Mouse (Mus musculus) heart, postnatal 36 days (tissue): ENCODE data around the gene Mchr1. TPM values are rescaled to one million over a fixed set of nuclear protein-coding genes. Genes with fewer than 3 reads are reported as not detected.

Source experiments
- DNase-seq, 2 experiments: peaks; one replicate each; pipeline ENCODE4 v3.0.0; 2021 to 2022
- intact Hi-C: fragments of 180-260 bp; cut with DNase I; formaldehyde crosslinking; loops from one replicate; pipeline ENCODE4 v1.15.1; 2025
- total RNA-seq, 2 experiments: library from RNA; stranded (reverse); gene quantifications; 2 replicates each; pipeline ENCODE4 v1.2.3; 2021

The Mchr1 gene
- total RNA-seq, 2 experiments from 2014 or later = not detected

DNA sequence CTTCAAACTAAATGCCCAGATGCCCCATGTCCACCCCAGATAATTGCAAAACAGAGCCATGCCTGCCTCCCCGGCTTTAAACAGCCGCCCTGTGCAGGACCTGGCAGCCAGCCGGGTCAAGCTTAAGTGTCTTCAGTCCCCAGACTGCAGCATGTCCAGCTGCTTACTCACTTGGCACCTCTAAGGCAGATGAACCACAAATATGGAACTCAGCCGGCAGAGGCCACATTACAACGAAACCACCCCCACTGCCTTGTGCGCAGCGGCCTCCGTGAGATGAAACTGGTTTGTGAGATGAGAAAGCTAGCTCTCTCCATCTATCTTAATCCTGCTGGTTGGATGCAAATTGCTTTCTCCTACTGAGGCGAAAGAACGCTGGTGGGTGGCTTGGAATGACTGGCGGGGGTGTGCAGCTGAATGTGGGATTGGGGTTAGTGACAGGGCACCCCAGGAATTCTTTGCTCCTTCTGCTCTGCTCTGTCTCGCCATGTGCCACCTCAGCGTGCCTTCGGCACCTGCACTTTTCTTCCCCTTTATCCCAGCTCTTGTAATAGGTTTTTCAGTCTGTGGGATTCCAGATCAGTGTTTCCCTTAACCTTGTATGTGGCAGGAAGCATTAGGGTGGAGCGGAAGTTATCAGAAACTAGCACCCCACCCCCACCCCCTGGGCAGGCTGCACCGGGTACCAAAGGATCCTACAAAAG is 29.2 kb downstream of the Mchr1 start:
- DNase-seq = peak; percentile 34 to 36
- intact Hi-C loops = no loop called here

DNA sequence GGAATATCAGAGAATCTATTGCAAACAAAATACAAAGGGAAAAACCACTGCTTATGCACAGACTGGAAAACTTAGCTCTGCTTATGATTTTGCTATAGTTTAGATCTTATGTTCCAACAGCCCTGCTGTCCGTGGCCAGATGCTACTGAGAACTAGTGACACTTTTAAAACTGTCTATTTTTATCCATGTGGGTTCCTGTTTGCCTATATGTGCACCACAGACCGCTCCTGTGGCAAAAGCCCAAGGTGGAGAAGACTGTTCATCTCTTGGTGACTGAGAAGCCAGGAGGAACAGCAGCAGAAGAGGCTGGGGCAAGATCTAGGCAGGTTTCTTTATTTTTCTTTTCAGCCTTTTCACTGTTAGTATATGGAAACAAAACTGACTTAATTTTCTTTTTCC is 32.1 kb downstream of the Mchr1 start:
- DNase-seq = no peak
- intact Hi-C loops = no loop called here

DNA sequence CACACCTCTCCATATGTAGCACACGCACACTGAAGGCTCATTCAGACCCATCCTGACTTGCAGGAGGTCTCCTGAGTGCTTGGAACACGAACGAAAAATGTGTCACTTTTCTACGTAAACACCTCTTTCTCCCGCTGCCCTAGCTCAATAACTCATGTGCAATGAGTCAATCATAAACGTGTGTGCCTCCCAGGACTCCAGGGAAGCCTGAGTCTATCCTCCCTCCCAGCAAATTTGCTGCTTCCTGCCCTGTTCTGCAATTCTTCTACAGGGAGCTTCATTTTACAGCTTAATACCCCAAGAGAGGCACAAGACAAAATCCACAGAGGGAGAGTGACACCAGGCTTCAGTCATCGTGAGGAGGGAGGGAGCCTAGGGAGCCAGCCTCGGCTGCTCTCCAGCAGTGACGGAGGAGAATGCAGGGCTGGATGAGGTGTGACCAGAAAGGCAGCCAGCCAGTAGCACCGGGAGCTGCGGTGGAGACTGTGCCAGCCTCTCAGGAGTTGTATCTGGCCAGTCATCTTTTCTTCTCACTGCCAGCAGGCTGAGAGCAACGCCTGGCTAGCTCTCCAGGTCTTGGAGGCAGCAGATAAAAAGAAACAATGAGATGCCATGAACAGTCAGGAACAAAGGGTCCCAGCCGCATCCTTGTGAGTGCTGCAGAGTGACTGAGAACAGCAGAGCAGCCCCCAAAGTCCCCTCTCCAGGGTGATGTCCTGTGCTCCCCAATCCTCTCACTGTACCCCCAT is 37.2 kb downstream of the Mchr1 start:
- intact Hi-C loops = no loop called here
- peak; percentile 36 to 41 for DNase-seq

DNA sequence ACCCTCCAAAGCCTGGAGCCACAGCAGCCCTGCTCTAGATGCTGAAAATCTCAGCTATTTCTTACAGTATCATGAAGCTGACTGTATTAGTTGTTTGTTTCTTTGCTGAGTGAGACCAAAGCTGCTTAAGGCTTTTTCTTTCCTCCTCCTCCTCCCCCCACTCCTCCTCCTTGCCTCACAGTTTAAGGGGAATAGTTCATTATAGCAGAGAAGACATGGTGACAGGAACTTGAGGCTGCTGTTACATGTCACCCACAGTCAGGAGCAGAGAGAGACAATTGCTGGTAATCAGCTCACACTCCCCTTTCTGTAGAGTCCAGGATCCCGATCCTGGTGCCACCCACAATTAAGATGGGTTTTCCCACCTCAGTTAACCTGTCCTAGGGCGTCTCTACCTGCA is 38.1 kb downstream of the Mchr1 start:
- intact Hi-C loops = no loop called here
- no peak for DNase-seq

DNA sequence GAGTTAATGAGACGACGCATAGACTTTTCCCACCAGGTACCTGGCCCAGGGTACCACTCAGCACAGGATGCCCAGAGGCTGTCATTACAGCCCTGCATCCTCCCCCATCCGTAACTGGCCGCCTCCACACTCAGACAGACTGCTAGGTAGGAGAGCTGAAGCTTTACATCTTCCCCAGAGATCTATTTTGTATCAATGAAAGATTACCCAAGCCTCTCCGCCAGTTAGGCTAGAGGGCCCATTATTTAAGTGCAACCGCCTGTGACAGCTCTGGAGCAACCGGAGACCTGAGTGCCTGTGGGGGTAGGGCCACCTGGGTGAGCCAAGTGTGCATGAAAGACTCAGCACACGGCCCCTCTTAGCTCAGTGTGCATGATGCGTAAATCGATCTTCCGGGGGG is 42.6 kb downstream of the Mchr1 start:
- DNase-seq = no peak
- intact Hi-C loops = no loop called here

DNA sequence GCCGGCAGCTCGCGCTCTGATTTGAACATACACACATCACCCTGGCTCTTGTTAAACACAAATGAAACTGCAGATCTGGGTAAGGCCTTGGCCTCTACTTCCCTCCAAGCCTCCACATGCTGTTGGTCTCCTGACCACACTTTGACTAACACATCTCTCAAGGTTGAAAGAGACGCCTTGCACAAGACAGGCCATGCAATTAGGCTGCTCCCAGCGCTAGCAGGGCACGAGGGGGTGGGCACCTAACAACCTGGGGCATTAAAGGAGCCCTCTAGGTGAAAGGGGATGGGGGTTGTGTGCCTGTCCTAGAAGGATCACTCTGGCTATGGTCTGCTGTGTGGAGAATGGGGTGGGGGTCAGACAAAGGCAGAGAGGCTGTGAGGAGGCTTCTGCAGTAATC is 43.4 kb downstream of the Mchr1 start:
- intact Hi-C loops = no loop called here
- DNase-seq = no peak

DNA sequence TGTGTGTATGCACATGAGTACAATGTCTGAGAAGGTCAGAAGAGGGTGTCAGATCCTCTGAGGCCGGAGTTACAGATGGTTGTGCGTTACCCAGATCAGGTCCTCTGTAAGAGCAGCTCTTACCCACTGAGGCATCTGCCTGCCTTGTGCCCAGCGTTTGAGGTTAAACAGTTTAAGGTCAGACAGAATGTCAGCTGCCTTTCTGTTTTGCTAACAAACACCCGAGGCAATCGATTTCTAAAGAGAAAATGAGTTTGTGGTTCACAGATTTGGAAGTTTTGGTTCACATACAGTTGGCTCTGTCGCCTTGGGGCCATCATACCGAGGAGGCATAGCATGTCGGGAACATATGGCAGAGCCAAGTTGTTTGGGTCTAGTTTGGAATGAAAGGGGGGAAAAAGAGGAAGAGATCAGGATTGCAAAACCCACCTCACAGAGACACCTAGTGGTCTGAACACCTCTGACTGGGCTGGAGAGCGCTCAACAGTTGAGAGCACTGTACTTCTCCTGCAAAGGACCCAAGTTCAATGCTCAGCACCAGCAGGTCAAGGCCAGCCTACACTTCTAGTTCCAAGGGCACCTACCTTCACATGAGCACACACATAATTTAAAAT is 48.9 kb downstream of the Mchr1 start:
- intact Hi-C loops = no loop called here
- DNase-seq = no peak

Other genes starting within 250 kb of the Mchr1 start
- 10 to 100 TPM in 1 of 2 experiments, 1 to 10 TPM in 1; 8.0 to 11.1 TPM for gene Mrtfa, start 44.7 kb upstream of the Mchr1 start, total RNA-seq
- 10 to 100 TPM; 15.7 to 18.0 TPM for gene Slc25a17, start 125.3 kb downstream of the Mchr1 start, total RNA-seq
- gene St13, start 164.6 kb downstream of the Mchr1 start, total RNA-seq = 10 to 100 TPM; 98.6 to 99.5 TPM
- 10 to 100 TPM; 13.3 TPM for gene Xpnpep3, start 164.6 kb downstream of the Mchr1 start, total RNA-seq
- gene Dnajb7, start 172.8 kb downstream of the Mchr1 start, total RNA-seq = not detected
- 100 to 1,000 TPM; 115 to 118 TPM for gene Rbx1, start 230.8 kb downstream of the Mchr1 start, total RNA-seq